Mouse (Mus musculus) embryo, embryonic 9.5 days (tissue): ENCODE results near the gene Mgat4e.

ENCODE experiments used
- DNase-seq: peaks from one replicate; pipeline ENCODE4 v3.0.0-alpha.2; 2017; ENCODE audit errors: extremely low spot score

The Mgat4e gene

GRCm38 (mm10) chr1:134513312-134513860 lies 36.1 kb downstream of the Mgat4e start:
- DNase-seq: peak; percentile 52

- no peak for DNase-seq
Observed at GRCm38 (mm10) chr1:134512584-134512983, 36.9 kb downstream of the Mgat4e start.

GRCm38 (mm10) chr1:134512183-134512582 lies 37.3 kb downstream of the Mgat4e start:
- DNase-seq: no peak

GRCm38 (mm10) chr1:134510018-134510417 lies 39.5 kb downstream of the Mgat4e start:
- DNase-seq: no peak

GRCm38 (mm10) chr1:134506201-134506600 lies 43.3 kb downstream of the Mgat4e start:
- no peak for DNase-seq

- no peak for DNase-seq
Observed at GRCm38 (mm10) chr1:134500916-134501315, 48.6 kb downstream of the Mgat4e start.

GRCm38 (mm10) chr1:134495991-134496390 lies 53.5 kb downstream of the Mgat4e start:
- no peak for DNase-seq

- DNase-seq: no peak
Observed at GRCm38 (mm10) chr1:134495216-134495539, 54.3 kb downstream of the Mgat4e start.

- peak; percentile 97 for DNase-seq
Observed at GRCm38 (mm10) chr1:134494428-134495215, 54.9 kb downstream of the Mgat4e start, which contains the start of gene Rabif. Rabif (plus strand) TSS chr1:134494648.

GRCm38 (mm10) chr1:134493956-134494355 lies 55.5 kb downstream of the Mgat4e start:
- DNase-seq: no peak

GRCm38 (mm10) chr1:134493496-134493895 lies 56.0 kb downstream of the Mgat4e start:
- no peak for DNase-seq

- DNase-seq: no peak
Observed at GRCm38 (mm10) chr1:134492276-134492675, 57.2 kb downstream of the Mgat4e start.
